Mouse (Mus musculus) left cerebral cortex, postnatal 25 days (tissue): ENCODE data around the gene Erp29. TPM values are rescaled to one million over a fixed set of nuclear protein-coding genes. Genes with fewer than 3 reads are reported as not detected.
"Not testable (repeated sequence)": the region's sequence is repeated elsewhere in the genome, so short reads cannot be mapped to it uniquely, and the experiment has no call there.

ENCODE experiments used
- DNase-seq, 2 experiments: peaks; one replicate each; pipeline ENCODE4 v3.0.0; 2022; ENCODE audit warnings: low spot score in 2 of 2, mixed read lengths in 1 of 2
- intact Hi-C: fragments of 180-260 bp; cut with DNase I; formaldehyde crosslinking; loops from one replicate; pipeline ENCODE4 v1.15.1; 2025
- total RNA-seq, 2 experiments: library from RNA; stranded (reverse); gene quantifications; 2 replicates each; pipeline ENCODE4 v1.2.3; 2021

Gene Erp29
- total RNA-seq = 100 to 1,000 TPM; 145 to 151 TPM

- intact Hi-C loops = no loop called here
- DNase-seq = peak; percentile 98 to 99
Measured at GRCm38 (mm10) chr5:121452026-121452869, at the start of gene Erp29. TSS of gene Erp29 (minus strand) at chr5:121452506.

GRCm38 (mm10) chr5:121501424-121501996, 49.2 kb upstream of the Erp29 start:
- DNase-seq, intact Hi-C loops: not testable (repeated sequence)

DNA sequence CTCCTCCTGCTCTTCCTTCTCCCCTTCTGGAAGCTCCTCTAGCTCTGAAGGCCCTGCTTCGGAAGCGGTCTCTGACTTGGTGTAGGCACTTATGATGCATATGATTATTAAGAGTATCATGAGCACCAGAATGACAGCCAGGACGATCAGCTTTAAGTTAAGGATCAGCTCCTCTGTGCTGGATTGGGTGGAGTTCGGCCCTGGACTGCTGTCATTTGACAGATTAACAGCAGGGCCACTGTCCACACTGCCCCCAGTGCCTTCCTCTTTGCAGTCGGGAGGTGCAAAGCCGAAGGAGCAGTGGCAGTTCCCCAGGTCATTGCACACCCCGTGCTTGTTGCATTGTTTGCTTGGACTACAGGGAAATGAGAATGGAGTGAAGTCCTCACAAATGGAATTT, 48.4 kb upstream of the Erp29 start:
- intact Hi-C loops = no loop called here

DNA sequence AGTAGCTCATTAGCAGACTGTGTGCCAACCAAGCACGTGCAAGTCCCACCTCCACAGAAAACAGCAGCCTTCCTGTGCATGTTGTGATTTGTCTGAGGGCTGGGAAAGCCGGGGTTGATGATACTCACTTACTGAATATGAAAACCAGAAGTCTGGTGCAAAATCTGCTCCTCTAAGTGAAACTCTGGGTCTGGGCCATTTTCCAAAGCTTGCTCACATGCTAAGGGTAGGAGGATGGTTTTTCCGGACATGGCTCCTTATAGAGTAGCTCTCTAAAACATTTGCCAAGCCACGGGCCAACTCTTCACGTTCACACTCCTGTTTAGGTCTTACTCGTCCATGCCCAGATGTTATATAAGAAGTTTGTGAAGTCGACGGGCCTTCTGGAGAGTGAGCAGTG, 41.0 kb upstream of the Erp29 start:
- intact Hi-C loops = no loop called here

More for the DNA sequence above, 48.4 kb upstream of the Erp29 start:
- no peak for DNase-seq

GRCm38 (mm10) chr5:121484801-121485200, 32.5 kb upstream of the Erp29 start:
- DNase-seq = no peak
- intact Hi-C loops = no loop called here

More for the DNA sequence above, 41.0 kb upstream of the Erp29 start:
- peak; percentile 53 to 96 for DNase-seq

DNA sequence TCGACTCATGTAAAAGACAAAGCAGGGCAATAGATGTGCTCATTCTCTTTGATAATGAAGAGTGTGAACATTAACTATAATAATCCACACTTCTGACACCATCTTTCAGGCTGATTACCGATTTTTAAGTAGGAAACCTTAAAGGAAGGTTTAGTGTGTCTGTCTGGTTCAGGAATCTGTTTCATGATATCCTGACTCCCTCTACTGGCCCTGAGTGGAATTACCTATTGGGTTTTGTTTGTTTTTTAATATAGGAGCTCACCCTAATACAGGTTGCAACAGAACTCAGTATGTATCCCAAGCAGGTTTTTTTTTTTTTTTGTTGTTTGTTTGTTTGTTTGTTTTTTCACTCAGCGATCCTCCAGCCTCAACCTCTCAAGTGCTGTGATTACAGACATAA, 25.4 kb upstream of the Erp29 start:
- peak; percentile 48 to 72 for DNase-seq
- intact Hi-C loops = no loop called here

- intact Hi-C loops = no loop called here
Measured at GRCm38 (mm10) chr5:121476040-121476439, 23.7 kb upstream of the Erp29 start.

GRCm38 (mm10) chr5:121474610-121475009, 22.3 kb upstream of the Erp29 start:
- intact Hi-C loops = no loop called here
- no peak for DNase-seq

More at GRCm38 (mm10) chr5:121476040-121476439, 23.7 kb upstream of the Erp29 start:
- DNase-seq = no peak

DNA sequence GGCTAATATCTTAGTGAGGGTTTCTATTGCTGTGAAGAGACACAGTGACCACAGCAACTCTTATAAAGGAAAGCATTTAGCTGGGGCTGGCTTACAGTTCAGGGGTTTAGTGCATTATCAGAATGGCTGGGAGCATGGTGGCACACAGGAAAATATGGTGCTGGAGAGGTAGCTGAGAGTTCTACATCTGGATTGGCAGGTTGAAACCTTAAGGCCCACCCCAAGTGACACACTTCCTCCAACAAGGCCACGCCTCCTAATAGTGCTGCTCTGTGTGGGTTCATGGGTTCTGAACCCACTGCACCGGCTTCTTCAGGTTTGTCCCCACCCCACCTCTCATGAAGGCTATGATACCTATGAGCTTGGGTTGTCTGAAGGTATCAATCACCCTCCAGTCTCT, 20.1 kb upstream of the Erp29 start:
- no peak for DNase-seq
- intact Hi-C loops = no loop called here

- no peak for DNase-seq
- intact Hi-C loops = no loop called here
Measured at GRCm38 (mm10) chr5:121469566-121469965, 17.3 kb upstream of the Erp29 start.

DNA sequence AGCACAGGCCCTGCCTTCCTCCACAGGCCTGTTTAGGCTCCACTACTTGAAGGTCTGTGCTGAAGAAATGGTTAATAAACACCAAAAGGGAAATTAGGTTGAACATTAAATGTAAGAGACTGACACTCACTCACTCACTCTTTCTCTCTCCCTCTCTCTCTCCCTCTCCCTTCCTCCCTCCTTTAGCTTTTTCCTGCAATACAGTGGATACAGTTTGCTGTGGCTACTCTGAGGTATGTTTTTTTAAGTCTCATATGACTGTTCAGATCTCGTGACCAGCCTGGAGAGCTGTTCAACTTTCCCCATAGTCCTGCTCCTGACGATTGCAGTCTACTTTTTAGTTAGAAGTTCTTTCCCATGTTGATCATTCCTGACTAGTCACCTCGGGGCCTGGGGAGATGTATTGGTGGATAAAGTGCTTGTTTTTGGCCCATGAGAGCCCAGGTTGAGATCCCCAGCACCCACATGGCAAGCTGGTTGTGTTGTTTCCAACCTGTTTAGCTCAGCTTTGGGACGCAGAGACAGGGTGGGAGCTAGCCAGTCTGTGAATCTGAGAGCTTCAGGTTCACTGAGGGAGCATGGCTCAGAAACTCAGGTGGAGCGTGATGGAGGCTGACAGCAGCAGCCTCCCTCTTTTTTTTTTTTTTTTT, 11.4 kb upstream of the Erp29 start:
- intact Hi-C loops = no loop called here
- no peak for DNase-seq

GRCm38 (mm10) chr5:121462967-121463366, 10.7 kb upstream of the Erp29 start:
- no peak for DNase-seq
- intact Hi-C loops = no loop called here

- intact Hi-C loops = no loop called here
- DNase-seq = no peak
Measured at GRCm38 (mm10) chr5:121462171-121462502, 9.8 kb upstream of the Erp29 start.

DNA sequence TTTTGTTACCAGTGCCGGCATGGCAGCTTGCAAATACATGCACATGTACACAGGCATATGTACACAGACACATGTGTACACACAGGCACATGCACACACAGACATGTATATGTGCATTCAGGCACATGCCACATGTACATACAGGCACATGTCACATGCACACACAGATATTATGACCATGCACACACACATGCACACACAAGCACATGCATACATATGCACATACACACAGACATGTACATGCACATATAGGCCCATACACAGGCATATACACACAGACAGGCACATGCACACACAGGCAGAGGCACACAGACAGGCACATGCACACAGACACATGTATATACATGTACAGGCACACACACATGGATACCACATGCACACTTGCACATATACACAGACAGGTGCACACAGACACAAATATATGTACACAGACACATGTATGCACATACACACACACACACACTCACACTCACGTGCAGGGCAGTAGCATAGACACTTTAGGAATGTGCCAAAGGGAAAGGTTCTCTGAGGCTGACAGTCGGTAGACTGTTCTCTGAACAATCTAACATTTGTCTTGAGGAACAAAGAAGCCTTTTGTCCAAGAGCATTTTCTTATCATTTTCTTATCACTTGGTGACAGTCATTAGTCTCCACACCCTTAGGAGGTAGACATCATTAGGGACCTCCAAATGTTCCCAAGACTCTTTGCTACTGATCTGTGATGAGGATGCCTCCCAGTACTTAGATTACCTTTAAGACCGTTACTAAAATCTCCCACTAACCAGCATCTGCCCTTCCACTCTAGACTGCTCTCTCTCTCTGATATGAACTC, 9.2 kb upstream of the Erp29 start:
- no peak for DNase-seq
- intact Hi-C loops = no loop called here

GRCm38 (mm10) chr5:121455510-121456265, 3.4 kb upstream of the Erp29 start:
- no peak for DNase-seq
- intact Hi-C loops = no loop called here

GRCm38 (mm10) chr5:121454503-121454782, 2.1 kb upstream of the Erp29 start:
- no peak for DNase-seq
- intact Hi-C loops = no loop called here

GRCm38 (mm10) chr5:121453743-121454502, 1.6 kb upstream of the Erp29 start:
- intact Hi-C loops = no loop called here
- DNase-seq = no peak

DNA sequence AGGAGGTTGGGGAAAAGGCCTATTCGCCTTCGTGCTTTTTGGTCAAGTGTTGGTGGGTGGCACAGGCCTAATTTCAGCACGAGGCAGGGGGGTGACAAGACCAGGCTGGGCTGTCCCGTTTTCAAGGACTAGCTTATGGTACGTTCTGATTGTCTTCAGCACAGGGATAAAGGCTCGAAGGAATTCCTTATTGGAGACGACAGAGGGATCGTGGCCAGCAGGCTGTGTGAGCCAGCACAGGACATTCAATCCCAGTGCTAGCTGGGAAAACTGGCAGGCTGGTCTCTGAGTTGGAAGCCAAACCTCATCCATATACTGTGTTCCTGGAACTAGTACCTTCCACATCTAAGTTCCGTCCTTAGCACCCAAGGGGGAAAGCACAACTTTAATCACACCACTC, 600 bp upstream of the Erp29 start:
- intact Hi-C loops = no loop called here

DNA sequence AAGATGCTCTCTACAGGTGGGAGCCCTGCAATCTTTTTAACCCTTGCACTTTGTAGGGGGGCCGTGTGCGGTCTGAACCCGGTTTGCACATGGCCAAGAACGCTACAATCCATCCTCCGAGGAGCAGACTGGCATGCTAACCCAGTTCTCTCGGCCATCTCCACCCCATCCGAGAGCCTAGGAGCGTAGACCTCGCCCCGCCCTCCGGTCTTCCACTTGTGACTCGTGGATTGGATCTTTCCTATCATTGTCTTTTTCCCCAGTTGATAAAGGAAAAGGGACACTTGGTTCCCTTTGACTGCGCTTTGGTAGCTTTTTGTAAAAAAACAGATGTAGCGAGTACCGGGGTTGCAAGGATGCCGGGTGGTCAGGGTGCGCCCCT, 671 bp downstream of the Erp29 start, which contains the start of gene Tmem116:
Gene Tmem116 (plus strand): TSS at position 250 of the 382 bp plus-strand sequence.
- no peak for DNase-seq
- intact Hi-C loops = no loop called here

More for the DNA sequence above, 600 bp upstream of the Erp29 start:
- no peak for DNase-seq
